Mouse (Mus musculus) T-helper 1 cell (primary cell): Measurements from ENCODE around the gene Prkacb.

ENCODE experiments used
- in situ Hi-C: fragments of 300-600 bp; cut with MboI, MseI; formaldehyde crosslinking; loops from one replicate; pipeline ENCODE4 v1.15.1; 2025; ENCODE audit warnings: high pct_unique_total_duplicates

Prkacb gene

DNA sequence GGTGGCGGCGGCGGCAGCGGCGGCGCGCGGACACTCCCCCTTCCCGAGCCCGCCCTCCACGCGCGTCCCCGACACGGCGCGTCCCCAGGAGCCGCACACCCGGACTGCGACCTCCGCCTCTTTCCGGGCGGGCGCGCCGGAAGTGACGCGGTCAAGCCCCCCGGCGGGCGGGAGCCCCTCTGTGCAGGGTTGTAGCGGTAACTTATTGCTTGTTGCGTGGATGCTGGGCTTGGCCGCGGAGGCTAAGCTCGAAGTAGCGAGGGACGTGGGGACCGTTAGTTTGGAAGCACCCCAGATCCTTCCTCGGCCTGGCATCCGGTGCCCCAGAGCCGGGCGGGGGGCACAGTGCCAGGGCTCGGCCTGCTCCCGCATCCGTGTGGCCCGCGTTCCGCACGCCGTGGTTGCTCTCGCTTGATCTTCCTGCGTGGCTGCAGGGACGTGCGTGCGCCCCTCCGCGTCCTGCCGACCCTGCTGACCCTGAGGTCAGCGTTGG, at the start of gene Prkacb:
Prkacb (minus strand) TSS at position 90 of the 493 bp plus-strand sequence.
- in situ Hi-C loops: no loop called here

DNA sequence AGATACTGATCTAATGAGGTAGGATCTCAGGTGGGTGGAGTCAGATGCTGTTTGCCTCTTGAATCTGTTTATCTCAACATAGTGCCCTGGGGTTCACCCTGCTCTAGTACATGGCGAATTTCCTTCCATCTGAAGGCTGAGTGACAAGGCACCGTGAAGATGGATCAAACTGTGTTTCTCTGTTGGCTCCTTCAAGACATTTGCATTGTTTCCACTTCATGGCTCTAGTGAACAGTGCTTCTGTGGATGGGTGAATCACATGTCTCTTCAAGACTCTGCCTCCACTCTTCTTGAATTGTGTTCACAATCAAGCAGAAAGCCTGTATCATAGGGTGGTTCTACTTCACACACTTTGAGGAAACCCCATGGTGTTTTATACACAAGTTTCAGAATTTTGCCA, 47.5 kb upstream of the Prkacb start:
- in situ Hi-C loops: no loop called here

DNA sequence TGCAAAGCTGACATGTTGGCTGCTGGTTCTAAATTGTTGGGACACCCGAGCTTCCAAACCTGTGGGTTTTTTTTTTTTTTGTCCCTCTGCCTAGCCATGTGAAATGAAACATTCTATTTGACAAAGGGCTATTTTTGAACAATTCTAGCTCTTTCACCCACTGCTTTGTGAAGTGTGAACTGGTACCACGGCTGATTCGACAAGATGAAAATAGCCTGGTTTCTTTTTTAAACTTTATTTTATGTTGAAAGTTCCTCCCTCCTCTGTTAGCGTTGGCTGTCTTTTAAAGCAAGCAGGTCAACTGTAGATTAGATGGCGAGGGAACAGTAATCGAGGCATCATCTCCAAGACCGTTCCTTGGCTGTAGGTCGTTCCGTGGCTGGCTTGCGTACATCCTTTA, 44.6 kb upstream of the Prkacb start:
- in situ Hi-C loops: no loop called here

DNA sequence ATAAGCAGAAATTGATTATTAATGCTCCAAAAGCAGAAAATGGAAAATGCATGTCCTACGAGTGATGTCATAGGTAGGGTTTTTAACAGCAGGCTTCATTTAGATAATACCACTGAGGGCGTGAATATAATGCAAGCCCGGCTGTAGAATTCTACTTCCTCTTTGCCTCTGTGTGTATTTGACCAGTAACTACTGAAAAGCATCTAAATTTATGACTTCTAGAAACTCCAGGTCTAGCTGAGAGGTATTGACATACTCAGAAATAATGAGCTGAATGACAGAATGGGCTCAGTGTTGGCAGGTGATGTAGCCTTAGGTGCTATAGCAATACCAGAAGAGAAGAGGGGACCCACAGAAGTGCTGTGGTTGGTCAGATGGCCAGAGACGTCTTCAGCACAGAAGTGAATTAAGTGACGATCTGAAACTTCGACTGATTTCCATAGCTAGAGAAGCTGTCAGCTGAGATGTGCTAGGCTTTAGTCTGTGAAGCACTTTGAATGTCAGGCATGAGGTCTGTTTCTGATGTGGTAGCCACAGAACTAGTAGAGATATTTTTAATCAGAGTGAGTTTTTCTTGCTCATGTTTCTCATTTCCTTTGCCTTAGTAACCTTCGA, 41.8 kb upstream of the Prkacb start:
- in situ Hi-C loops: no loop called here

DNA sequence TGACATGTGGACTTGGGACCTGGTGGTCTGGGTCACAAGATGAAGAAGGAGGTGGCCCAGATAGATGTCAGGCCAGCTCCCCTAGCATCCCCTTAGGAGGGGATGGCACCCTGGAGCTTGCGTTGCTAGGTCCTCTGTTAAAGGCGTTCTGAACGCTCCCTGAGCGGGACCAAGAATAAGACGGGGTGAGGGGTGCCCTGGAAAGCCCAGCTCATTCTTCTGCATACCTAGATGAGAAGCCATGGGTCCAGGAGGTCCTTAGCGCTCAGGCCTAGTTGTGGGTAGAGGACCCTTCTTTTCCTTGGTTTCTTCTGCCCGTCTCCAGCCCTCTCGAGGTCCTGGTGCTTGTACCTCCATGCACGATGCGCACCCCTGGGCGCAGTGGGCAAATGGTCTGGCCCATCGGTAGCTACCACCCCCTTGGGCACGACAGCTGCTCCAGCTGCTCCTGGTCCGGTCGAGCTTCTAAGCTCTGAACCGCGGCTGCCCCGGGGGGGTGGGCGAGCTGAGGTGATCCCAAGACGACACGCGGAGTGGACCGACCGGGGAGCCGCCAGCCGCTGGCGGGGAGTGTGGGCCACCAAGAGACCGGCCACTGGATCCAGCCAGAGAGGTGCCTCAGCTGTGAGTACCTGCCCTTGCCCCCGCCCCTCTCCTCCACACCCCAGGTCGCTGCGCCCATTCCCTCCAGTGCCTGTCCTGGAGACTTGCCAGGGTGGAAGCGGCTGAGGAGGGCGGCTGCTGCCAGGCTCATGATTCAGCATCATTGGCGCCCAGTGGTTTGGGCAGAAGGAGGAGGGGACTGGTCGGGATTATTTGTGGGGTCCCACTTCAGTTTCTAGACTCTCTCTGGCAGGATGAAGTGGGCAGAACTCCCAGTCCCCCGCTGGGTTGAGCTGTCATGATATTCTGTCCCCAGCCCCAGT, 39.4 kb upstream of the Prkacb start, which contains the start of gene Ttll7:
Ttll7 (plus strand) TSS at position 402 of the 926 bp plus-strand sequence.
- in situ Hi-C loops: no loop called here

DNA sequence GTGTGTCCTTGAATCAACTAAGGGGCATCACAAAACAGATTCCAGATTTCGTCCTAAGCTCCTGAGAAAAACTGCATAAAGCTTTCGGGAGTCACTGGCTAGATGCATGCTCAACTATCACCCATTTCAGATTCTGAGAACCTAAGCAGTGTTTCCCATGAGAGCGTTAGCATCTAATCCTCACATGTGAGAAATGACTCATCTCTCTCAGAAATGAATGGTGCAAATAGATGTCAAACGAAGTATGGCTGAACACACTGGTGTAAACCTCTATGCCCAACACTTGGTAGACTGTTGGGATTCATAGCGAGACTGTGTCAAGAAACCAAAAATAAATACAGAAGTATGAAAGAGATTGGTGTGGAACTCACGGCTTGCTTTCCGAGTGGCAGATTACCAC, 36.6 kb upstream of the Prkacb start:
- in situ Hi-C loops: no loop called here

DNA sequence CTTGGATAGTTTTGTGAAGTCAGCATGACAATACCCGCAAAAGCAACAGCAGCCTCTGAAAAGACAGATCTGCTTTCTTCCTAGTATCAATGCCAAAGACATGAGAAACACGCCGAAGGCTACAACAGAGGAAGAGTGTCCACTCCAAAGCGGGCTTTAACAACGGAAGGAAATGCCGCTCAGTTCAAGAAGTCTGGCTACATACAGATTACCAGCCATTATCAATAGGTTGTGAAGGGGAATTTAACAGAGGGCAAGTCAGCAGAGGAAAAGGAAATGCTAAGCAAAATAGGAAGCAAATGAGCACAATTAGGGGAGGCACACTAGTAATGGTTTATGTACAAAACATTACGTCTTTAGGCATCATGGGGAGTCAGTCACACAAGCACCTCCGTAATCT, 35.3 kb upstream of the Prkacb start:
- in situ Hi-C loops: no loop called here

DNA sequence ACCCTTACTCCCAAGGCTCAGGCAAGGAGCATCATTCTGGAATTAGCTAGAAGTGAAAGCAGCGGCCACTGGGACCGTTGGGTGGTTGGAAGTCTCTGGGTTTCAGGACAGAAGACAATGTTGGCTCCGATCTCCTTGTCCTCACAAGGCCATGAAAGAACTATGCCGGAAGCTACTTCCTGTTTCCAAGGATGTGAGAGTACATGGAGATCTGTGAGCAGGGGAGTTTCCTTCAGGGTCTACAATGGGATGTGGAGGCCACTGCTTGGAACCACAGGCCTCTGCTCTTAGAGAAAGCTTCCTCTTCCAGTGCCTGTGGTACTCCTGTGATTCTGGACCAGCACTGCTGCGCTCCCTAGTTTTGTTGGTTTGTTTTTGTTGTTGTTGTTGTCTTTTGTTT, 33.4 kb upstream of the Prkacb start:
- in situ Hi-C loops: no loop called here

DNA sequence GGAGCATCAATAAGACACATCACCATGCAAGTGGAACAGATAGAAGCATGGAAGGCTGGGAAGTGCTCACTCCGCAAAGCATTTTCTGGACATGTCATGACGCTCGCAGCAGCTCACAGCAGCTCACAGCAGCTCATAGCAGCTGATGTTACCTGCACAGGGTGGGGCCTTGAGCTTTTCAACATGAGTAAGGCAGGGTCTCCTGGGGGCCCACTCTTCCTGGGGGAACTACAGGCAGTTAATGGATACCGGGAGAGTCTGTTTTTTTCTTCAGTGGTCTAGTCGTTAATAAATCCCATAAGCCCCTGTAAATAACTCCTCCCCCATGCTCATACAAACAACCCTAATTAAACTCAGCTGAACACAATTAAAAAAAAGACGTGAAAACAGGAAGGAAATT, 30.7 kb upstream of the Prkacb start:
- in situ Hi-C loops: no loop called here

DNA sequence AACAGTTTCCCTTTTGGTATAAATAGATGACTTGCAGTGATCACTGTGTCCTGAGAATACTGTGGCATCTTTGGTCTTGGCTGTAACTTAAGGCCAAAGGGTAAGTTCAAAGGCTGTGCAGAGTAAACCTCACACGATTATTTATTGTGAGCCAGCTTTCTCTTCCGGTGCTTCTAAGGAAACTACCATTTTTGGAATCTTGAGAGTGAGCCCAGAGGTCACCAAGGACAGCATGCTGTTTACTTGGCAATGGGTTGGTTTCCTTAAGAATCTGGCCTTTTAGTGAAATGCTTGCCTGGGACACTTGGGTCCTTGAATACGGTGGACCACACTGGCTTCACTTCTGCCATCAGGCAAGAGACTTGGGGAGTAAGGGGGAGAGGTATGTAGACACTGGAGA, 30.0 kb upstream of the Prkacb start:
- in situ Hi-C loops: no loop called here

DNA sequence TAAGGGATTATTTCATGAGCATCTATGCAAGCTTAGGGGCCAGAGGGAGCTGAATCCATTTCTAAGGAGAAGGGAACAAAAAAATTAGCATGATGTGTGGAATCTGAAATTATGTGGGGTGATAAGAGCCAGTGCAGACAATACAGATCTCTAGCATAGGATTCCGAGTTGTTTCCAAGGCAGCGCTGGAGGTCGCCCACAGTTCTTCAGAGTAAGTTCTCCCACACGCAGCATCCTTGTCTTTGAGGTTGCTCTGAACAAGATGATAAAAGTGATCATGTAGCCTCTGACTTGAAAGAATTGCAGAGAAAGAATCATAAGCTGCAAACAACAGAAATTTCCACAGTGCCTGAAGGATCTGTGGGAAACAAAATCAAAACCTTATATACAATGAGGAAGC, 7.9 kb upstream of the Prkacb start:
- in situ Hi-C loops: no loop called here

DNA sequence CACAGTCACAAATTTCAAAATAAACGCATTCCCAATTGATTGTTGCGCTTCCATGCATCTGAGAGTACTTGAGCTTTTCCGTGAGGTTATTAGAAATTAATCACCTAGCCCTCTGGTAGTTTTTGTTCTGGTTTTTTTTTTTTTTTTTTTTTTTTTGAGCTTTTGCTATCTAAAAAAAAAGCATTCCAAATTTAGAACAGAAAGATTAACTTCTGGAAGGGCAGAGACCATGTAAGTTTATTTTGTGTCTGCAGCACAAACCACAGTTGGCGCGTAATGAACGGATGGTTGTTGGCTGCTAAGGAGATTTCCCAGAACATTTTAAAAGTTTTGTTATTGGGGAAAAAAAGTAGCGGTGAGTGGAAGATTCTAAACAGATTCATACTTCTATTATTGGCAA, 834 bp upstream of the Prkacb start:
- in situ Hi-C loops: no loop called here

DNA sequence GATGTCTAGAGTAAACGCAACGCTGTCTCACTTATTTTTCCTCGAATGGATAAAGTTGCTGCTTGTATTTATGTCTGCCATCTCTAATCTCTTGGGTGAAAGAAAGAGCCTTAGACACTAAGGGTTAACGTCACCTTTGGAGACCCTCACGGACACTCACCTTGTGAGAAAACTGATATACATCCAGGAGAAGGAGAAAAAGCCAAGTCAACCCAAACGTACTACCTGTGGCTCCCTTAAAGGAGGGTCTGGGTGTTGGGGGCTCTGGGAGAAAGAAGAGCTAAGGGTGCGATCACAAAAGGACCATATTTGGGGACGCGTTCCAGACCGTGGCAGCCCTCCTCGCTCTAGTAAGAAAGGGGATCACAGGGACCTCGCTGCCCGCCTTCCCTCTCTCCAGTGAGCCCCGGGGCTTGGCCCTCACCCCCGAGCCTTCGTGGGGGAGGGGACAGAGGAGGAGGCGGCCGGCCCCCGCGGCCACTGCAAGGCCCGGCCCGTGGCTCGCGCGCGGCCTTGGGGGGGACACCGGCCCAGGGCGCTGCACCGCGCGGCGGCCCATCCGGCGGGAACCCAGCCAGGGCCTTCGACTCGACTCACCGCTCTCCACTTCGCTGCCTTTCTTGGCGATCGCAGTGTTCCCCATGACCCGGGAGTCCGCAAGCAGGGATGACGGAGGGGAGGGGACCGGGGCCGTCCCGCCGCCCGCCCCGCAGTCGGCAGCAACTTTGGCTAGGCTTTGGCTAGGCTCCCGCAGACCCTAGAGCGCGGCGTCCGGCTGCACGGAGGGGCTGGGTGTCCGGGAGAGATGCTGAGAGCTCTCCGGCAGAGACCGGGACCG, 530 bp downstream of the Prkacb start:
- in situ Hi-C loops: no loop called here

DNA sequence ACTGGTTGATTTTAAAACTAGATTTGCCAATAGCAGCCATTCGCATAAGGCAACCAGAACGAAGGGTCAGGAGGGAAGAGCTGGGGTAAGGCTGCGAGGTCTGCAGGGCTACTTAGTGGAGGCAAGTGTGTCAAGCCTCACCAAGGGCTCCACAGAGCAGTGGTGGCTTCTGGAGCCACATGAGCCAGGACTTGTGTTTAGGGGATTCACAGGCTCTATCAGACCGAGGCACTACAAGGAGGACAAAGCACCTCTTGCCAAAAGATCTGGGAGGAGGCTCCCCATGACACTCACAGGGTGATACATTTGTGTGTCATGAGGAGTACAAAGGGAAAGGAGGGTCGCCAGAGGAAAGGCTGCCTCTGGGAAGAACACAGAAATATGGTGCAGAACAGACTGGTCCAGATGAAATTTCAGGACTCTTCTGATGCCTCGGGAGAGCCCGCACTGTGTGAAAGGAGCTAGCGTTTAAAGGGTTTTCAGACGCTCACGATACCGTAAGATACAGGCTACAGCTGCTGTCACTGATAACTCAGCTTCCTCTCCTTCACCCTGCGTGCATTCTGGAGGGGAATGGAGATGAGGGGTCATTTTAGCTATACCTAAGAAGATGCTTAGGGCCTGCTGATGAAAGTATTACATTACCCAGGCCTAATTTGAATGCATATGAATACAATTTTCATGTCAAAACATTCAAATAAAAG, 19.1 kb downstream of the Prkacb start:
- in situ Hi-C loops: loop anchor here (5.0 to 10.0 kb wide), 3 partner anchors 124 to 449 kb away; no protein-coding TSS in a partner anchor

DNA sequence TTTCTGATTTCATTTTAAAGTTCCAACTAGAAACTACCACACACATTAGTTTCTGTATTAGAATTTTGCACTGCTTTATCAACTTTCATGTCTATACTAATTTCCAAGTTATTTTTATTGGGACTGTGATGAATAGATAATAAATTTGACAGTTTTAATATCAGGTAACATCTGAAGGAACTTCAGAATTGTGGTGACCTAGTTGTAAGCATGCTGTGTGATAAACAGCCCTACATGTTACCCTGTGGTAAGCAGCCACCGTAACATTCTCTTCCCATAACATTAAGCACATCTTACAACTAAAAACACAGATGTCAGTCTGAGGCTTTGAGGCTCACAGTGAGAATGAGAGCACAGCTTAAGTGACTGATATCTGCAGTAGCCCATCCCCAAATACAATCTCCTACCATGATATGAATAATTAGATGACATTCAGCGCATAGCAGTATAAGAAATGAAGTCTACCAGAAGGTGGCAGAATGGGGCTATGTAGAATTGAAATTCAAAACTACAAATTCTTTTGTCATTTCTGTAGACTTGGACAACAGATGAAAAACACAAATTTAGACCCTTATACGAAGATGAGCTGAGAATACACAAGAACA, 20.5 kb downstream of the Prkacb start:
- in situ Hi-C loops: loop anchor here (5.0 to 10.0 kb wide), 3 partner anchors 125 to 447 kb away; no protein-coding TSS in a partner anchor

DNA sequence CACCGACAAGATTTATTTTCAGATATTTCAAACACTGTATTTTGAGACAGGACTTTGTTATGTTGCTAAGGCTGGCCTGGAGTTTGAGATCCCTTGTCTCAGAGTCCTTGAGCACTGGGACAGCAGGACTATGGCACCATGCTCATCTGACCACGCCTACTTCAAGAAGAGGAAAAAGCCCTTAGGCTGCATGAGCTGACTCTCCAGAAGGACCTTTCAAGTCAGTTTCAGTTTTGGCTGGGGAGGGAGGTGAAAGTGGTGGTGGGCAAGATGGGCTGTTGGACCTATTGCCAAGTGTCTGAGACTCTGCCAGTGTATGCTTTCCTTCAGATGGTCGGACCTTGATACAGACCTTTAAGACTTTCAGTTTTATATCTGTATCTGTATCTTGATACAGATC, 28.6 kb downstream of the Prkacb start:
- in situ Hi-C loops: no loop called here

DNA sequence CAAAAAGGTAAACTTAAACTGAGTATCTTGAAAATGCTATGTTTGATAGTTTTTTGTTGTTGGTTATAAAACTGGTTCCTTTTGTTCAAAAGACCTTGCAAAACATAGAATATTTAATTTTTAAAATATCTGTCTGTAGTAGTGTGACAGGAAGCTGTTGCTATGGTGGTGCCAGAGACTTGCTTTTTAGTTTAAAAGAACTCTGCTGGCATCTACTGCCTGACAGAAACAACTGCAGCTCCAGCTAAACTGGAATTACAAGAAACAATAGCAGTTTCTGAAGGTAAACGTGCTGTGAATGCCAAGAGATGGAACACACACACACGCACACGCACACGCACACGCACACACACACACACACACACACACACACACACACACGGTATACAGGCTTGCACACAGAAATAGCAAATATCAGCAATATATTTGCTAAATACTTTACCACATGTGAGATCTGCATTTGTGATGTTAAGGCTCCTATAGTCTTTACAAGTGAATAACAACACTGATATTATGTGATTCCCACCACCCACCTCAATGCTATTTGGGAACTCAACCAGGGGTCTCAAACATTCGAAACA, 29.1 kb downstream of the Prkacb start:
- in situ Hi-C loops: no loop called here

DNA sequence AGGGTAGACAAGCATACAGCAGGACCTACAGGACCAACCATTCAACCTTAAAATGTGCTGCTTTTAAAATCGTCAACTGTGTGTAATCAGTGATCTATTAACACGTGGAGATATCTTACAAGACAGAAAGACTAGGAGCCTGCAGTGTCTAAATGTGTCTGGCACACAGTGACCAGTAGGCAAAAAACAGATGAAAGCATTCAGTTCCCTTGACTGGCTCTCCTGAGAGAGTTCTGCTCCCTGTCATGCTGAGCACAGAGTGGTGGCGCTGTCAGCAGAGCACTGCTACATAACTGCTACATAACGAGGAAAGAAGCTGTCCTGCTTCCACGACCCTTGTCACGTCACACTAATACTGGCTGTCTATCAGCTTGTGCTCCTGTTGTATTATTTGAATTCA, 30.2 kb downstream of the Prkacb start:
- in situ Hi-C loops: no loop called here

DNA sequence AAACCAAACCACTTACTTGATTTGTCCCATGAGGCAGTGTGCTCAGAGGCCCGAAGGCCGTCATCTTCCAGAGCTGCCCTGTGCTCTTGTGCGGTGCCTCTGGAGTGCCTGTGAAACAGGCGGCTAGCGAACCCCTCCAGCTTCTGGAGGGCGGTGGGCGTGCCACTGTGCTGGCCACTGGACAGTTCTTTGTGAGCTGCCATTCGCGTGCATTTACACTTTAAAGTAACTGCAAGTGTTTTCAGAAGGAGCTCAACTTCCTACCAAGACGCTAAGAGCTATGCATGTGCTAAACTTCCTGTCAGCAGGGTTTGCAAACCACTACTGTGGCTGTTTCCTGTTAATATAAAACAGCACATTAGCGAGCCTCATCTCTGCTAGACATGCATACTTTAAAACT, 31.7 kb downstream of the Prkacb start:
- in situ Hi-C loops: no loop called here

DNA sequence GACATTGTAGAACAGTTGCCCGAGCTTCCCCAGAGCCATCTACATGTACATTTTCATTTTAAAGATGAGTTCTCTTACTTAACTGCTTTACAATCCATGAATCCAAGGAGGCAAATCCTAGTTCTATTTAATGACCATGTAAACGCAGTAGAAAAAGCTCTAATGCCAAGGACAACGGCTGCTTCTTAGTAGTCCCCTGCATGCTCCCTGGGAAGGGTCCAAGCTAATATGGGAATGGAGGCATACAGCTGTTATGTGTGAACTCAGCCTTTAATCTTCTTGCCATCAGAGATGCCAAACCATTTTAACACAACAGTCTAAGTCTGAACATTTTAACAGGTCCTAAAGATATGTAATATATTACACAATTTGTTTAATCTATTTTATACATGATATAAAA, 32.5 kb downstream of the Prkacb start:
- in situ Hi-C loops: no loop called here
